In the genomic region with DNA sequence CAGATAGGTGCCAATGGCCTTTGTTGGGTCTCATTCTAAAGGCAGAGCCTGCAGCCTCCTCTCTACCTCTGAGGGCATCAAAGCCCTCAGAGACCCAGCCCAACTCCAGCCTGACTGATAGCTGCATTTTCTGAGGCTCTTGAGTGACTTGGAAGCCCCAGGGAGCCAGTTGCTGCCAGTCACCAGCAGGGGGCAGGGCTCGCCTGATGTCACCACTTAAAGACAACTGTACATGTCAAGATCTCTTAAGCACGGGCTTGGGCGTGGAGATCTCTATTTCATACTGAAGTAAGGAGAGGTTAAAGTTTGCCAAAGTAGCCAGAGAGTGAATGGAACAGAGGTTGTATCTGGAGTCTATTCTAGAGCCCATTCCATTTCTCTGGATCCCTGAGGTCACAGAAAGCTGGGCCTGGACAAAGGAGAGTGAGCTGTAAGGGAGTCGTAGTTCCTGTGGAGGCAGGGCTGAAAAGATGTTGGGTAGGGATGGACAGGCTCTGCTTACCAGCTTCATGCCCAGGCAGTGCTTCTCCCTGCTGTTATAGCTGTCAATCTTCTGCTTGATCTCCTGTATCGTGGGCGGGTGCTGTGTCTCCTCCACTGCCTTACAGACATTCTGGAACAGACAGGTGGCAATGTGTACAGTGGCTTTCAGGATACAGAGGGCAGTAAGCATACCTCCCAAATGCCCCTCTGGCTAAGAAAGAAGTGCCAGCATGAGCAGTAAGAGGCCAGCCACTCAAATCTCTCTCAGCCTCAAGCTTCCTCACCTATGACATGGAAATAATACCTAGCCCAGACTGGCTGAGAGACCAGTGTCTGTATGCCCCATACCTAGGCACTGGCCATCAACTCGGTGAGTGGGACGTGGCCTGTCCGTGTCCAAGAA, we compare ENCODE assay signal across 9 mouse cellular contexts. TPM values are rescaled to one million over a fixed set of nuclear protein-coding genes. Genes with fewer than 3 reads are reported as not detected.
DNase-seq lines count a peak whose midpoint lies in the region; ATAC-seq lines count a peak whose summit lies in the region.
"Had no signal": no experiment of that assay in that cellular context is flagged by ENCODE, and none has a peak within 500 bp of the region (broad histone marks: within the 10 kb centered on the region; RNA-seq: fewer than 3 reads in every experiment).

No protein-coding gene starts in this region.

- no peak overlapping the region for H3K27ac ChIP-seq in midbrain, embryonic 10.5 days (replicated peaks)
- H3K27ac ChIP-seq: neural tube, embryonic 13.5 days had no signal

- H3K4me1 ChIP-seq in midbrain, embryonic 10.5 days, result no peaks in the 10 kb centered on the region
- H3K4me1 ChIP-seq: neural tube, embryonic 13.5 days had no signal

- no peaks in the 10 kb centered on the region for H3K27me3 ChIP-seq in midbrain, embryonic 10.5 days (ENCODE audit: low read depth, poor library complexity, severe bottlenecking)
- H3K27me3 ChIP-seq: neural tube, embryonic 13.5 days had no signal

- peak; percentile 52 for ATAC-seq in inflammation-experienced regulatory T-cells, adult 6 months

- peak; percentile 92 for DNase-seq in ZHBTc4 (ENCODE audit: low read depth, low spot score)
- DNase-seq in cerebellum, postnatal 10 days, result peak; percentile 88 to 91
- DNase-seq in frontal cortex, postnatal 14 days (ENCODE audit: low spot score in 2 of 2), result peak; percentile 57 to 77
- peak; percentile 64 to 83 for DNase-seq in left cerebral cortex, postnatal 10 days (ENCODE audit: extremely low spot score in 1 of 2, low spot score in 2 of 2)
- peak; percentile 74 for DNase-seq in midbrain, embryonic 10.5 days (ENCODE audit: low spot score)
- peak; percentile 87 for DNase-seq in right cerebral cortex, postnatal 4 days
- DNase-seq in yolk sac, embryonic 10.5 days (ENCODE audit: low spot score), result peak; percentile 61

- 74% methylated on average over 9 of the region's 9 CpGs for WGBS in midbrain, embryonic 10.5 days

- peaks cover 32% of the 10 kb centered on the region for H3K36me3 ChIP-seq in midbrain, embryonic 10.5 days

- intact Hi-C loops in left cerebral cortex, postnatal 10 days (cut with DNase I), result loop anchor here (1.0 to 2.0 kb wide), 2 partner anchors 25 to 65 kb away; no protein-coding TSS in a partner anchor

- no peaks in the 10 kb centered on the region for H3K9me3 ChIP-seq in midbrain, embryonic 10.5 days (replicated peaks)
- H3K9me3 ChIP-seq: neural tube, embryonic 13.5 days had no signal

- H3K4me3 ChIP-seq in midbrain, embryonic 10.5 days, result no peak overlapping the region
- H3K4me3 ChIP-seq: neural tube, embryonic 13.5 days had no signal

RNA-seq across cellular contexts. Expression of a gene that starts 28.9 kb away (rescaled TPM):
- 10 to 100 TPM; 53.4 to 71.7 (median 60.8) TPM for polyA plus RNA-seq in inflammation-experienced regulatory T-cells, adult 6 months (2017; shearing (Covaris generic))
- total RNA-seq in left cerebral cortex, postnatal 10 days (2021), result 10 to 100 TPM; 37.9 to 39.6 TPM
- 60.5 and 62.6 TPM in 2 replicates for polyA plus RNA-seq in midbrain, embryonic 10.5 days (2016; fragmentation: Nextera tagmentation; extraction: Ambion mirVana)

RNA-seq across cellular contexts. Expression of a gene that starts 43.7 kb away (rescaled TPM):
- polyA plus RNA-seq in inflammation-experienced regulatory T-cells, adult 6 months (2017; shearing (Covaris generic)), result under 1 TPM in 1 of 3 experiments, not detected in 2; 0.26 TPM
- 10 to 100 TPM in 1 of 2 experiments, 1 to 10 TPM in 1; 9.9 to 11.3 TPM for total RNA-seq in left cerebral cortex, postnatal 10 days (2021)
- 15.4 and 18.1 TPM in 2 replicates for polyA plus RNA-seq in midbrain, embryonic 10.5 days (2016; fragmentation: Nextera tagmentation; extraction: Ambion mirVana)

Comparison
In these comparisons a context has a peak if more than half of its experiments do, and no peak if none do; other contexts are left out.
1. RNA of a gene that starts 43.7 kb away (polyA plus RNA-seq): 15.4 to 18.1 TPM in midbrain, embryonic 10.5 days; 0.26 TPM in inflammation-experienced regulatory T-cells, adult 6 months; every median in the first group is over 10 times any median in the second.
2. Peak in every context shown above with its lines, with median percentiles within 50 percentile points of each other: DNase-seq.